Mouse (Mus musculus): ENCODE data around the gene Tead2. TPM values are rescaled to one million over a fixed set of nuclear protein-coding genes. Genes with fewer than 3 reads are reported as not detected.
A peak's percentile ranks its signal among the peaks of the same experiment; 100 is the strongest.

The Tead2 gene
- polyA plus RNA-seq, 1 experiment from 2014 or later, result 111 TPM

GRCm38 (mm10) chr7:45234922-45235571, 19.5 kb downstream of the Tead2 start:
- Histone ChIP-seq H3K4me3 (ENCODE audit: control insufficient read depth in 1 of 2, insufficient read depth in 1 of 2, low read depth in 1 of 2, low read length in 2 of 2) (peak overlapping the region; percentile 18 to 27), H3K4me2 (ENCODE audit: low read length) (peak overlapping the region; percentile 65), H3K27me3 (ENCODE audit: control insufficient read depth, insufficient read depth, low read length) (peaks cover 11% of the 10 kb centered on the region; the same call in 1 of the 2 replicates), H3K9me3 (ENCODE audit: control insufficient read depth, low read length) (no peaks in the 10 kb centered on the region), H3K27ac (replicated peaks in 1 of 2; ENCODE audit: control insufficient read depth in 1 of 2, insufficient read depth in 1 of 2, low read depth in 2 of 2, low read length in 2 of 2) (peak overlapping the region; percentile 42 to 57), H3K4me1 (ENCODE audit: control insufficient read depth in 2 of 2, insufficient read depth in 2 of 2, low read length in 2 of 2) (peaks cover 28 to 34% of the 10 kb centered on the region in 2 experiments), H3K36me3 (ENCODE audit: control insufficient read depth, insufficient read depth, low read length) (peaks cover 30% of the 10 kb centered on the region), H3K9ac (ENCODE audit: low read length) (peak overlapping the region; percentile 3; the same call in 1 of the 2 replicates)
- peak; percentile 78 for ATAC-seq (ENCODE audit: insufficient number of reproducible peaks, insufficient read depth, low FRiP score, low read depth)
- 3% methylated on average over 21 of the region's 21 CpGs for WGBS

GRCm38 (mm10) chr7:45235656-45236180, 20.2 kb downstream of the Tead2 start:
- Histone ChIP-seq H3K4me2 (ENCODE audit: low read length) (peak overlapping the region; percentile 65), H3K27me3 (ENCODE audit: control insufficient read depth, insufficient read depth, low read length) (peaks cover 11% of the 10 kb centered on the region; the same call in 1 of the 2 replicates), H3K27ac (replicated peaks in 1 of 2; ENCODE audit: control insufficient read depth in 1 of 2, insufficient read depth in 1 of 2, low read depth in 2 of 2, low read length in 2 of 2) (peak overlapping the region; percentile 42 to 57; a peak in 3 of 4 replicates), H3K9ac (ENCODE audit: low read length) (peak overlapping the region; percentile 3; the same call in 1 of the 2 replicates), H3K9me3 (ENCODE audit: control insufficient read depth, low read length) (no peaks in the 10 kb centered on the region), H3K4me1 (ENCODE audit: control insufficient read depth in 2 of 2, insufficient read depth in 2 of 2, low read length in 2 of 2) (peaks cover 31 to 37% of the 10 kb centered on the region in 2 experiments), H3K36me3 (ENCODE audit: control insufficient read depth, insufficient read depth, low read length) (peaks cover 25% of the 10 kb centered on the region), H3K4me3 (ENCODE audit: control insufficient read depth in 1 of 2, insufficient read depth in 1 of 2, low read depth in 1 of 2, low read length in 2 of 2) (peak overlapping the region; percentile 18 to 27; a peak in 2 of 4 replicates)
- ATAC-seq (ENCODE audit: insufficient number of reproducible peaks, insufficient read depth, low FRiP score, low read depth), result no peak
- 32% methylated on average over 17 of the region's 17 CpGs for WGBS

GRCm38 (mm10) chr7:45237747-45238699, 22.5 kb downstream of the Tead2 start:
- no peak for ATAC-seq (ENCODE audit: insufficient number of reproducible peaks, insufficient read depth, low FRiP score, low read depth)
- WGBS, result 75% methylated on average over 17 of the region's 17 CpGs
- Histone ChIP-seq H3K4me2 (ENCODE audit: low read length) (no peak overlapping the region), H3K27ac (replicated peaks in 1 of 2; ENCODE audit: control insufficient read depth in 1 of 2, insufficient read depth in 1 of 2, low read depth in 2 of 2, low read length in 2 of 2) (no peak overlapping the region), H3K9ac (ENCODE audit: low read length) (no peak overlapping the region), H3K9me3 (ENCODE audit: control insufficient read depth, low read length) (no peaks in the 10 kb centered on the region), H3K27me3 (ENCODE audit: control insufficient read depth, insufficient read depth, low read length) (peaks cover 11% of the 10 kb centered on the region; the same call in 1 of the 2 replicates), H3K36me3 (ENCODE audit: control insufficient read depth, insufficient read depth, low read length) (peaks cover 3% of the 10 kb centered on the region), H3K4me3 (ENCODE audit: control insufficient read depth in 1 of 2, insufficient read depth in 1 of 2, low read depth in 1 of 2, low read length in 2 of 2) (no peak overlapping the region), H3K4me1 (ENCODE audit: control insufficient read depth in 2 of 2, insufficient read depth in 2 of 2, low read length in 2 of 2) (peaks cover 33 to 35% of the 10 kb centered on the region in 2 experiments)

- Histone ChIP-seq H3K9ac (ENCODE audit: low read length) (no peak within 1 kb of the TSS), H3K36me3 (ENCODE audit: control insufficient read depth, insufficient read depth, low read length) (no peaks in the 10 kb centered on the region), H3K4me1 (ENCODE audit: control insufficient read depth in 2 of 2, insufficient read depth in 2 of 2, low read length in 2 of 2) (peaks cover 26 to 28% of the 10 kb centered on the region in 2 experiments), H3K4me3 (ENCODE audit: control insufficient read depth in 1 of 2, insufficient read depth in 1 of 2, low read depth in 1 of 2, low read length in 2 of 2) (no peak within 1 kb of the TSS), H3K27me3 (ENCODE audit: control insufficient read depth, insufficient read depth, low read length) (peaks cover 11% of the 10 kb centered on the region; the same call in 1 of the 2 replicates), H3K9me3 (ENCODE audit: control insufficient read depth, low read length) (no peaks in the 10 kb centered on the region), H3K4me2 (ENCODE audit: low read length) (no peak within 1 kb of the TSS; the same call in 1 of the 2 replicates), H3K27ac (replicated peaks in 1 of 2; ENCODE audit: control insufficient read depth in 1 of 2, insufficient read depth in 1 of 2, low read depth in 2 of 2, low read length in 2 of 2) (no peak within 1 kb of the TSS)
- 35% methylated on average over 20 of the region's 20 CpGs for WGBS
- ATAC-seq (ENCODE audit: insufficient number of reproducible peaks, insufficient read depth, low FRiP score, low read depth), result no peak
Observed at GRCm38 (mm10) chr7:45238723-45239496, 23.4 kb downstream of the Tead2 start, which contains the start of gene Cd37. Cd37 (minus strand) TSS chr7:45239115.

DNA sequence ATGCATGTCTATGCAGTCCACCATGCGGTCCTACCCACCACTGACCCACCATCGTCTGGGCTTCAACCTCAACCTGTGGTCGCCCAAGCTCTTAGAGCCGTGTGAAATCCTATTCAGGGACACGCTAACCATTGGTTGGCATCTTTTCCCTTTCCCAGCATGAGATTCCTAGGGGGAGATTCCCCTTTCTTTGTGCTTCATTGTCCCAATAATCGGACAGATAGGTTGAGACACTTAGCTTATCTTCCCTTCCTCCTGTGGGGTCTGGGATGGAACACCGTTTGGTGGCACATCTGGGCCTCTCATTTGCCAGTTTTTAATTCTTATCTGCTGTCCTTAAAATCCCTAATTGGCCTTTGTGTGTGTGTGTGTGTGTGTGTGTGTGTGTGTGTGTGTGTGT, 24.6 kb downstream of the Tead2 start:
- no peak overlapping the region for H3K9ac ChIP-seq (ENCODE audit: low read length)
- ATAC-seq (ENCODE audit: insufficient number of reproducible peaks, insufficient read depth, low FRiP score, low read depth), result no peak

GRCm38 (mm10) chr7:45240633-45241388, 25.3 kb downstream of the Tead2 start, which contains the start of gene Slc6a16:
Slc6a16 (plus strand) TSS chr7:45241085.
- Histone ChIP-seq H3K27ac (replicated peaks in 1 of 2; ENCODE audit: control insufficient read depth in 1 of 2, insufficient read depth in 1 of 2, low read depth in 2 of 2, low read length in 2 of 2) (no peak within 1 kb of the TSS), H3K27me3 (ENCODE audit: control insufficient read depth, insufficient read depth, low read length) (peaks cover 11% of the 10 kb centered on the region; the same call in 1 of the 2 replicates), H3K36me3 (ENCODE audit: control insufficient read depth, insufficient read depth, low read length) (no peaks in the 10 kb centered on the region), H3K9me3 (ENCODE audit: control insufficient read depth, low read length) (no peaks in the 10 kb centered on the region), H3K4me2 (ENCODE audit: low read length) (peak within 1 kb of the TSS; percentile 59), H3K4me3 (ENCODE audit: control insufficient read depth in 1 of 2, insufficient read depth in 1 of 2, low read depth in 1 of 2, low read length in 2 of 2) (peak within 1 kb of the TSS; percentile 18 to 23), H3K9ac (ENCODE audit: low read length) (peak within 1 kb of the TSS; percentile 56), H3K4me1 (ENCODE audit: control insufficient read depth in 2 of 2, insufficient read depth in 2 of 2, low read length in 2 of 2) (peaks cover 10 to 14% of the 10 kb centered on the region in 2 experiments)
- WGBS, result 17% methylated on average over 51 of the region's 53 CpGs
- peak; percentile 45; the same call in 1 of the 2 replicates for ATAC-seq (ENCODE audit: insufficient number of reproducible peaks, insufficient read depth, low FRiP score, low read depth)

More for the DNA sequence above, 24.6 kb downstream of the Tead2 start:
- Histone ChIP-seq H3K4me3 (ENCODE audit: control insufficient read depth in 1 of 2, insufficient read depth in 1 of 2, low read depth in 1 of 2, low read length in 2 of 2) (no peak overlapping the region), H3K27ac (replicated peaks in 1 of 2; ENCODE audit: control insufficient read depth in 1 of 2, insufficient read depth in 1 of 2, low read depth in 2 of 2, low read length in 2 of 2) (no peak overlapping the region), H3K4me1 (ENCODE audit: control insufficient read depth in 2 of 2, insufficient read depth in 2 of 2, low read length in 2 of 2) (peaks cover 15 to 19% of the 10 kb centered on the region in 2 experiments), H3K36me3 (ENCODE audit: control insufficient read depth, insufficient read depth, low read length) (no peaks in the 10 kb centered on the region), H3K27me3 (ENCODE audit: control insufficient read depth, insufficient read depth, low read length) (peaks cover 11% of the 10 kb centered on the region; the same call in 1 of the 2 replicates), H3K9me3 (ENCODE audit: control insufficient read depth, low read length) (no peaks in the 10 kb centered on the region), H3K4me2 (ENCODE audit: low read length) (no peak overlapping the region)
- 79% methylated on average over 7 of the region's 7 CpGs for WGBS

Measured in heart, embryonic 14.5 days (tissue).